Mouse (Mus musculus): ENCODE results near the gene Ralgps2. TPM values are rescaled to one million over a fixed set of nuclear protein-coding genes. Genes with fewer than 3 reads are reported as not detected.
A peak's percentile ranks its signal among the peaks of the same experiment; 100 is the strongest.

Ralgps2 gene
- polyA plus RNA-seq, 1 experiment from 2014 or later, result 74.4 TPM

GRCm38 (mm10) chr1:156971206-156971811 is 31.9 kb upstream of the Ralgps2 start:
- no peak for ATAC-seq (ENCODE audit: insufficient number of reproducible peaks, low FRiP score, low TSS enrichment, low read depth)
- Histone ChIP-seq H3K4me3 (replicated peaks) (no peak overlapping the region), H3K9ac (no peak overlapping the region), H3K4me2 (replicated peaks) (no peak overlapping the region), H3K36me3 (no peaks in the 10 kb centered on the region), H3K27ac (replicated peaks) (no peak overlapping the region), H3K4me1 (no peaks in the 10 kb centered on the region), H3K9me3 (replicated peaks) (no peaks in the 10 kb centered on the region), H3K27me3 (no peaks in the 10 kb centered on the region)
- WGBS, result 82% methylated on average over 7 of the region's 7 CpGs

DNA sequence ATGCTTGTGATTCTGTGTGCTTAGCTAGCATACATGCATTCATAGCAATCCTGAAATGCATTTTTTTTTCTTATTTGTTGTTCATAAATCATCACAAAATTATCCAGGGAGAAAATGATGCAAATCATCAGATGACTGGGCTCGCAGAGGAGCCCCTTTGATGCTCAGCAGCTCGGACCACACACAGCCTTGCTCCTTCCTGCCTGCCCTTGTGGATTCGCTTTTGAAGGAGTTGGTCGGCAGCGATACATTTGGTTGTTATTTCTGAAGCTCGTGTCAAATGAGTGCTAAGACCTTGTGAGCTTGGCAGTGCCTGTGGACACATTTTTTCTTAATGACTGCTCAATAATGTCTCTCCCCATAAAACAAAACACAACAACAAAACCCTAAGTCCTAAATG is 31.2 kb upstream of the Ralgps2 start:
- Histone ChIP-seq H3K27me3 (no peaks in the 10 kb centered on the region), H3K36me3 (no peaks in the 10 kb centered on the region), H3K27ac (replicated peaks) (no peak overlapping the region), H3K9ac (no peak overlapping the region), H3K4me2 (replicated peaks) (no peak overlapping the region), H3K4me1 (no peaks in the 10 kb centered on the region), H3K9me3 (replicated peaks) (no peaks in the 10 kb centered on the region), H3K4me3 (replicated peaks) (no peak overlapping the region)
- no peak for ATAC-seq (ENCODE audit: insufficient number of reproducible peaks, low FRiP score, low TSS enrichment, low read depth)
- WGBS, result 31% methylated on average over 6 of the region's 6 CpGs

DNA sequence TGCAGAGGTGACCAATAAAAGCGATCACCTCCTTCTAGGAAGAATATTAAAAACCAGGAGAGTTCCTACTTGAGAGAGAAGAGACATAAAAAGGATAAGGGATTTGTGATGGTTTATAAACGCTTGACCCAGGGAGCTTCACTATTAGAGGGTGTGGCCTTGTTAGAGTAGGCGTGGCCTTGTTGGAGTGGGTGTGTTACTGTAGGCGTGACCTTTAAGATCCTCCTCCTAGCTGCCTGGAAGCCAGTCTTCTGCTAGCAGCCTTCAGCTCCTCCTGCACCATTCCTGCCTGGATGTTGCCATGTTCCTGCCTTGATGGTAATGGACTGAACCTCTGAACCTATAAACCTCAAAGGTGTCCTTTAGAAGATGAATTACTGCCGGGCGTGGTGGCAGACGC is 28.7 kb upstream of the Ralgps2 start:
- H3K36me3 ChIP-seq, result no peaks in the 10 kb centered on the region

GRCm38 (mm10) chr1:156964586-156964932 is 25.1 kb upstream of the Ralgps2 start:
- H3K36me3 ChIP-seq, result no peaks in the 10 kb centered on the region
- no peak overlapping the region for H3K4me3 ChIP-seq (replicated peaks)
- WGBS, result 38% methylated on average over 4 of the region's 4 CpGs
- H3K9me3 ChIP-seq (replicated peaks), result no peaks in the 10 kb centered on the region
- peak overlapping the region; percentile 52; the same call in 1 of the 2 replicates for H3K27ac ChIP-seq (replicated peaks)
- no peak overlapping the region for H3K4me2 ChIP-seq (replicated peaks)
- H3K27me3 ChIP-seq, result no peaks in the 10 kb centered on the region
- peaks cover 9% of the 10 kb centered on the region for H3K4me1 ChIP-seq
- peak; percentile 84 for ATAC-seq (ENCODE audit: insufficient number of reproducible peaks, low FRiP score, low TSS enrichment, low read depth)
- H3K9ac ChIP-seq, result no peak overlapping the region

More for the DNA sequence above, 28.7 kb upstream of the Ralgps2 start:
- Histone ChIP-seq H3K4me1 (peaks cover 9% of the 10 kb centered on the region), H3K9me3 (replicated peaks) (no peaks in the 10 kb centered on the region), H3K4me2 (replicated peaks) (no peak overlapping the region), H3K27ac (replicated peaks) (no peak overlapping the region), H3K4me3 (replicated peaks) (no peak overlapping the region), H3K27me3 (no peaks in the 10 kb centered on the region), H3K9ac (no peak overlapping the region)
- ATAC-seq (ENCODE audit: insufficient number of reproducible peaks, low FRiP score, low TSS enrichment, low read depth), result no peak
- WGBS, result 78% methylated on average over 7 of the region's 7 CpGs

- ATAC-seq (ENCODE audit: insufficient number of reproducible peaks, low FRiP score, low TSS enrichment, low read depth), result 0 out of 2 replicates have a peak, but pooled peaks have one; percentile 8
- no peaks in the 10 kb centered on the region for H3K27me3 ChIP-seq
- H3K9ac ChIP-seq, result no peak overlapping the region
- no peak overlapping the region for H3K4me2 ChIP-seq (replicated peaks)
- peaks cover 9% of the 10 kb centered on the region for H3K4me1 ChIP-seq
- H3K27ac ChIP-seq (replicated peaks), result peak overlapping the region; percentile 52
- no peaks in the 10 kb centered on the region for H3K9me3 ChIP-seq (replicated peaks)
- no peaks in the 10 kb centered on the region for H3K36me3 ChIP-seq
- WGBS, result 27% methylated on average over 7 of the region's 7 CpGs
- H3K4me3 ChIP-seq (replicated peaks), result no peak overlapping the region
Measured at GRCm38 (mm10) chr1:156963871-156964585, 24.6 kb upstream of the Ralgps2 start.

- Histone ChIP-seq H3K9me3 (replicated peaks) (no peaks in the 10 kb centered on the region), H3K4me2 (replicated peaks) (no peak overlapping the region), H3K27me3 (no peaks in the 10 kb centered on the region), H3K4me1 (peaks cover 9% of the 10 kb centered on the region), H3K36me3 (no peaks in the 10 kb centered on the region), H3K9ac (no peak overlapping the region), H3K27ac (replicated peaks) (no peak overlapping the region), H3K4me3 (replicated peaks) (no peak overlapping the region)
- 56% methylated on average over 8 of the region's 8 CpGs for WGBS
- ATAC-seq (ENCODE audit: insufficient number of reproducible peaks, low FRiP score, low TSS enrichment, low read depth), result no peak
Measured at GRCm38 (mm10) chr1:156961481-156962265, 22.2 kb upstream of the Ralgps2 start.

- no peak overlapping the region for H3K27ac ChIP-seq (replicated peaks)
- no peak overlapping the region for H3K9ac ChIP-seq
- no peak overlapping the region for H3K4me2 ChIP-seq (replicated peaks)
- H3K4me1 ChIP-seq, result peaks cover 3% of the 10 kb centered on the region
- no peaks in the 10 kb centered on the region for H3K36me3 ChIP-seq
- WGBS, result 68% methylated on average over 5 of the region's 5 CpGs
- no peaks in the 10 kb centered on the region for H3K27me3 ChIP-seq
- no peaks in the 10 kb centered on the region for H3K9me3 ChIP-seq (replicated peaks)
- ATAC-seq (ENCODE audit: insufficient number of reproducible peaks, low FRiP score, low TSS enrichment, low read depth), result no peak
- no peak overlapping the region for H3K4me3 ChIP-seq (replicated peaks)
Measured at GRCm38 (mm10) chr1:156959004-156959403, 19.6 kb upstream of the Ralgps2 start.

GRCm38 (mm10) chr1:156957360-156957759 is 17.9 kb upstream of the Ralgps2 start:
- Histone ChIP-seq H3K27ac (replicated peaks) (no peak overlapping the region), H3K4me1 (no peaks in the 10 kb centered on the region), H3K36me3 (no peaks in the 10 kb centered on the region), H3K27me3 (no peaks in the 10 kb centered on the region), H3K4me2 (replicated peaks) (no peak overlapping the region), H3K9me3 (replicated peaks) (no peaks in the 10 kb centered on the region), H3K9ac (no peak overlapping the region), H3K4me3 (replicated peaks) (no peak overlapping the region)
- WGBS, result 72% methylated on average over 3 of the region's 3 CpGs
- no peak for ATAC-seq (ENCODE audit: insufficient number of reproducible peaks, low FRiP score, low TSS enrichment, low read depth)

DNA sequence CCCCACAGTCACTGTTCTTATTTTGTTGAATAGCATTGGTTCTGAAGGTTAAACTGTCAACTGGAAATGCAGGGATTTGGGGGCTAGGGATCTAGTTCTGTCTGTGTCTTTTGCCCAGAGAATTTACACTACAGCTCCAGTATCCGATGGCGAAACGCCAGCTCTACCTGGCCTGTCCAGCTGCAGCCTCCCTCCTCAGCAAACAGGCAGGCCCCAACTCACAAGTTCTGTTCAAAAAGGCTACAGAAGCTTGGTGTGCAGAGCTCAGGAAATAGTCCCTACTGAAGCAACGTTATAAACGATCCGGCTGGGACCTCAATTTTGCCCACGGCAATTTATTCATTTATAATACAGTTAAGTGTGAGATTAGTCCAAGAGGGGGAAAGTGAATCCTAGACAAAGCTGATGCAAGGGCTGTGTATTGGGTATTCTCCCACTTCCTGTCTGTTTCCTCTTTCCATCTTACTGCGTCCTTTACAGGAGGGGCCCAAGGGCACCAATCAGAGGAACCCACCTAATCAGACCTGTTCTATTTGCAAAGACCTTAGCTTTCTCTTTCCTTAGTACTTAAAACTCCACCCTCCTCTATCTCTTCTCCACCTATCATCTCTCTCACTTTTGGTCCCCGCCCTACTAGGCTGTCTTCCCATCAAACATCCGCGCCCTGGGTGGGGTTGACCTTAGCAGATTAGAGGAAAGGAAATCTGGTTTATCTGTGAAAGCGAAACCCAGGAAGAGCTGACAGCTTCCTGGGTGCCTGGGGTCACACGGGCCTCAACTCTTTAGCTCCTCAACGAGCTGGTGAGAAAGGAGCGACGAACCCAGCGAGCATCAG is 16.7 kb upstream of the Ralgps2 start:
- Histone ChIP-seq H3K4me1 (no peaks in the 10 kb centered on the region), H3K27ac (replicated peaks) (no peak overlapping the region), H3K36me3 (no peaks in the 10 kb centered on the region), H3K9ac (no peak overlapping the region), H3K27me3 (no peaks in the 10 kb centered on the region), H3K9me3 (replicated peaks) (no peaks in the 10 kb centered on the region), H3K4me3 (replicated peaks) (no peak overlapping the region), H3K4me2 (replicated peaks) (no peak overlapping the region)
- WGBS, result 54% methylated on average over 17 of the region's 17 CpGs
- no peak for ATAC-seq (ENCODE audit: insufficient number of reproducible peaks, low FRiP score, low TSS enrichment, low read depth)

GRCm38 (mm10) chr1:156954216-156954615 is 14.8 kb upstream of the Ralgps2 start:
- 95% methylated on average over 12 of the region's 12 CpGs for WGBS

GRCm38 (mm10) chr1:156950354-156950753 is 10.9 kb upstream of the Ralgps2 start:
- Histone ChIP-seq H3K9ac (no peak overlapping the region), H3K4me1 (no peaks in the 10 kb centered on the region), H3K27ac (replicated peaks) (no peak overlapping the region), H3K36me3 (no peaks in the 10 kb centered on the region), H3K27me3 (no peaks in the 10 kb centered on the region), H3K4me3 (replicated peaks) (no peak overlapping the region), H3K4me2 (replicated peaks) (no peak overlapping the region), H3K9me3 (replicated peaks) (no peaks in the 10 kb centered on the region)
- no peak for ATAC-seq (ENCODE audit: insufficient number of reproducible peaks, low FRiP score, low TSS enrichment, low read depth)
- WGBS, result 34% methylated on average over 5 of the region's 5 CpGs

More at GRCm38 (mm10) chr1:156954216-156954615, 14.8 kb upstream of the Ralgps2 start:
- Histone ChIP-seq H3K4me3 (replicated peaks) (no peak overlapping the region), H3K4me1 (no peaks in the 10 kb centered on the region), H3K27me3 (no peaks in the 10 kb centered on the region), H3K9ac (no peak overlapping the region), H3K27ac (replicated peaks) (no peak overlapping the region), H3K9me3 (replicated peaks) (no peaks in the 10 kb centered on the region), H3K4me2 (replicated peaks) (no peak overlapping the region), H3K36me3 (no peaks in the 10 kb centered on the region)
- ATAC-seq (ENCODE audit: insufficient number of reproducible peaks, low FRiP score, low TSS enrichment, low read depth), result no peak
